Mouse (Mus musculus): ENCODE results near the gene Ccnk. TPM values are rescaled to one million over a fixed set of nuclear protein-coding genes. Genes with fewer than 3 reads are reported as not detected.

Gene Ccnk
- polyA plus RNA-seq, 1 experiment from 2014 or later, result 8.1 TPM

Other genes starting within 250 kb of the Ccnk start
- gene Bcl11b, start 176.0 kb upstream of the Ccnk start, polyA plus RNA-seq (2014; fragmentation: Nextera tagmentation; extraction: Ambion mirVana), result 4.5 and 6.3 TPM in 2 replicates
- 83.3 and 92.0 TPM in 2 replicates for gene Setd3, start 265 bp upstream of the Ccnk start, polyA plus RNA-seq (2014; fragmentation: Nextera tagmentation; extraction: Ambion mirVana)
- 19.2 and 20.4 TPM in 2 replicates for gene Ccdc85c, start 95.8 kb downstream of the Ccnk start, polyA plus RNA-seq (2014; fragmentation: Nextera tagmentation; extraction: Ambion mirVana)
- gene Hhipl1, start 126.7 kb downstream of the Ccnk start, polyA plus RNA-seq (2014; fragmentation: Nextera tagmentation; extraction: Ambion mirVana), result 2.7 and 3.5 TPM in 2 replicates
- 8.6 and 10.2 TPM in 2 replicates for gene Cyp46a1, start 154.8 kb downstream of the Ccnk start, polyA plus RNA-seq (2014; fragmentation: Nextera tagmentation; extraction: Ambion mirVana)
- gene Eml1, start 191.4 kb downstream of the Ccnk start, polyA plus RNA-seq (2014; fragmentation: Nextera tagmentation; extraction: Ambion mirVana), result 108 and 111 TPM in 2 replicates

Measured in midbrain, embryonic 11.5 days (tissue).